Mouse (Mus musculus) limb, embryonic 13.5 days (tissue): ENCODE data around the gene Ccdc106. TPM values are rescaled to one million over a fixed set of nuclear protein-coding genes. Genes with fewer than 3 reads are reported as not detected.
"Not testable (repeated sequence)": the region's sequence is repeated elsewhere in the genome, so short reads cannot be mapped to it uniquely, and the experiment has no call there.

ENCODE experiments used
- ATAC-seq: fragments of 200-750 bp; cut with Nextera tagmentation; 2 replicates; pipeline ENCODE4 v1.8.0; 2017; ENCODE audit warnings: low read depth, moderate number of reproducible peaks, moderate TSS enrichment; ENCODE audit not compliant: low FRiP score
- H3K27ac ChIP-seq: fragments of 300-500 bp; sonication (generic); 2 replicates; pipeline ENCODE4 v1.5.1; 2015; ENCODE audit warnings: inconsistent platforms, mild to moderate bottlenecking, moderate library complexity
- H3K27me3 ChIP-seq: fragments of 300-500 bp; sonication (generic); 2 replicates; pipeline ENCODE4 v1.6.1; 2015; ENCODE audit warnings: mild to moderate bottlenecking, inconsistent platforms
- H3K36me3 ChIP-seq: fragments of 300-500 bp; sonication (generic); 2 replicates; pipeline ENCODE4 v1.6.1; 2015; ENCODE audit warnings: inconsistent platforms, mild to moderate bottlenecking, moderate library complexity
- H3K4me1 ChIP-seq: fragments of 300-500 bp; sonication (generic); 2 replicates; pipeline ENCODE4 v1.6.1; 2015; ENCODE audit warnings: inconsistent platforms
- H3K4me2 ChIP-seq: fragments of 300-500 bp; sonication (generic); replicated peaks from 2 replicates; pipeline ENCODE4 v1.6.1; 2015; ENCODE audit warnings: inconsistent platforms, mild to moderate bottlenecking, moderate library complexity
- H3K4me3 ChIP-seq: fragments of 300-500 bp; sonication (generic); 2 replicates; pipeline ENCODE4 v1.5.1; 2015; ENCODE audit warnings: moderate library complexity, mild to moderate bottlenecking, inconsistent platforms
- H3K9ac ChIP-seq: fragments of 300-500 bp; sonication (generic); 2 replicates; pipeline ENCODE4 v1.6.1; 2015; ENCODE audit warnings: mild to moderate bottlenecking, inconsistent platforms
- H3K9me3 ChIP-seq: fragments of 300-500 bp; sonication (generic); 2 replicates; pipeline ENCODE4 v1.6.1; 2016; ENCODE audit warnings: inconsistent platforms
- WGBS: fragments of 180-500 bp; shearing (Covaris S2); methylation state at CpG from one replicate; pipeline ENCODE4 v1.1.7; 2015; 5-methylcytosine and 5-hydroxymethylcytosine counted together
- polyA plus RNA-seq: library from polyadenylated mRNA; unstranded; fragments of >200 nt; fragmentation: Nextera tagmentation; extraction: Ambion mirVana; gene quantifications from 2 replicates; pipeline ENCODE4 v1.2.1, GENCODE M21; 2015

Gene Ccdc106
- polyA plus RNA-seq, 1 experiment from 2014 or later = 44.9 TPM

DNA sequence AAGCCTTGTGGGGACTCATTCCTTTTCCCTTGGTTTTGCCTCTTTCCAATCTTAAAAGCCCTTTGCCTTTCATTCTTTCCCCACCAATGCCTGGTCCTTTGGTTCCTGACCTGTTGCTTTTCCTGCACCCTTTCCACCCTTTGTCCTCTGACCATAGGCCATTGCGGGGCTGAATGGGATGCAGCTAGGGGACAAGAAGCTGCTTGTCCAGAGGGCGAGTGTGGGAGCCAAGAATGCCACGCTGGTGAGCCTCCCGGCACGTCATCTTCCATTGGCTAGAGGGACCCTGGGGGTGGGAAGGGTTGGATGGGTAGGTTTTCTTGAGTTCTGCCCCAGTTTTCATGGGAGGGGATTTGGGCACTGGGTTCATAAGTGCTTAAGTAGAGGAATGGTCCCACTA lies 54.6 kb downstream of the Ccdc106 start:
- H3K27ac ChIP-seq = no peak overlapping the region
- no peak for ATAC-seq

DNA sequence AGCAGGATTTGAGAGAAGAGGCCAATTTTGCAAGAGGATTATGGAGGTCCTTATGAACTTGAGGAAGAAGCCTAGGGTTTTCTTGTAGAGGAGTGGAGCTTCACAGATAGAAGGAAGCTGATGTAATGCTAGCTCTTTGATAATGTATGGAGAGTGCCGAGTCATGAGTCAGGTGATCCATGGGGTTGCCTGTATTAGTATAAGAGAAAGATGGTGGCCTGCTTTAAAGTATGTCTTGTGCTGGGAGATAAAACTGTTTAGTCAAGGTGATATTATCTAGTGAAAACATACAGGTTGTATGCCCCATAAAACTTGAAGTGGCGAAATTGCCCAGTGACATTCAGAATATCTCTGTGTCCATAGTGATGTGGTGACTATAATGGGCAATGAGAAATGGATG lies 56.6 kb downstream of the Ccdc106 start:
- no peak for ATAC-seq

More for the DNA sequence above, 54.6 kb downstream of the Ccdc106 start:
- 89% methylated on average over 5 of the region's 5 CpGs for WGBS
- no peaks in the 10 kb centered on the region for H3K4me1 ChIP-seq
- no peak overlapping the region for H3K4me3 ChIP-seq
- no peak overlapping the region for H3K9ac ChIP-seq
- H3K36me3 ChIP-seq = peaks cover 88% of the 10 kb centered on the region
- H3K27me3 ChIP-seq = no peaks in the 10 kb centered on the region
- H3K9me3 ChIP-seq = no peaks in the 10 kb centered on the region
- no peak overlapping the region for H3K4me2 ChIP-seq

DNA sequence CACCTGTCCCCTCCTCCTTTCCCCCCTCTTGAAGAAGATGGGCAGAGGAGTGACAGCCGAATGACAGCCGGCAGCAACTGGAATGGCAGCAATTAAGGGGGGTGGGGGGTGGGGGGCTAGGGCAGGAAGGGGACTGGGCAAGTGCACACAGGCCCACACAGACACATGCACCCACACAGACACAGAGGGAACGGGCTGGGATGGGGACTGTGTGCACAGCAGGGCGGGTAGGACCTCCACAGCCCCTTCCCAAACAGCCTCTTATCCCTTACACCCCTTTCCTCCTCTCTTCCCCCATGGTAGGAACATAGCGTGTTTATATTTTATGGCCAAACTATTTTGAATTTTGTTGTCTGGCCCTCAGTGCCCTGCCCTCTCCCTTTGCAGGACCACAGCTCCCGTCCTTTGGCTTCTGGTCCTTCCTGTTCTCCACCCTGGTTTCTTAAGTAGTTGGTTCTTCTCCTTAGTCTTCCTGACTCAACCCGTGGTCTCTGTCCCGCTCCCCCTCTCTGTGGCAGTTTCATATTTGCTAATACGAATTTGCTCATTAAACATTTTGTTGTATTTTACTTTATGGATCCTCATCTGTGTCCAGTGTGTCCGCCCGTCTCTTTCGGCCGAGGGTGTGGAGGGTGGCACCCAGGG lies 59.1 kb downstream of the Ccdc106 start:
- H3K27me3 ChIP-seq, H3K9me3 ChIP-seq: not testable (repeated sequence)
- Histone ChIP-seq H3K4me1 (peaks cover 14% of the 10 kb centered on the region), H3K4me2 (peak overlapping the region; percentile 87), H3K9ac (peak overlapping the region; percentile 96; the same call in 1 of the 2 replicates), H3K4me3 (peak overlapping the region; percentile 97), H3K36me3 (peaks cover 56% of the 10 kb centered on the region), H3K27ac (peak overlapping the region; percentile 91; the same call in 1 of the 2 replicates)
- ATAC-seq = 0 out of 2 replicates have a peak, but pooled peaks have one; percentile 13
- 51% methylated on average over 9 of the region's 13 CpGs for WGBS

More for the DNA sequence above, 56.6 kb downstream of the Ccdc106 start:
- H3K4me3 ChIP-seq = no peak overlapping the region
- peaks cover 12% of the 10 kb centered on the region for H3K4me1 ChIP-seq
- WGBS = 83% methylated on average over 2 of the region's 2 CpGs
- no peak overlapping the region for H3K27ac ChIP-seq
- H3K4me2 ChIP-seq = no peak overlapping the region
- H3K9ac ChIP-seq = no peak overlapping the region
- H3K27me3 ChIP-seq = no peaks in the 10 kb centered on the region
- H3K9me3 ChIP-seq = no peaks in the 10 kb centered on the region
- peaks cover 69% of the 10 kb centered on the region for H3K36me3 ChIP-seq

DNA sequence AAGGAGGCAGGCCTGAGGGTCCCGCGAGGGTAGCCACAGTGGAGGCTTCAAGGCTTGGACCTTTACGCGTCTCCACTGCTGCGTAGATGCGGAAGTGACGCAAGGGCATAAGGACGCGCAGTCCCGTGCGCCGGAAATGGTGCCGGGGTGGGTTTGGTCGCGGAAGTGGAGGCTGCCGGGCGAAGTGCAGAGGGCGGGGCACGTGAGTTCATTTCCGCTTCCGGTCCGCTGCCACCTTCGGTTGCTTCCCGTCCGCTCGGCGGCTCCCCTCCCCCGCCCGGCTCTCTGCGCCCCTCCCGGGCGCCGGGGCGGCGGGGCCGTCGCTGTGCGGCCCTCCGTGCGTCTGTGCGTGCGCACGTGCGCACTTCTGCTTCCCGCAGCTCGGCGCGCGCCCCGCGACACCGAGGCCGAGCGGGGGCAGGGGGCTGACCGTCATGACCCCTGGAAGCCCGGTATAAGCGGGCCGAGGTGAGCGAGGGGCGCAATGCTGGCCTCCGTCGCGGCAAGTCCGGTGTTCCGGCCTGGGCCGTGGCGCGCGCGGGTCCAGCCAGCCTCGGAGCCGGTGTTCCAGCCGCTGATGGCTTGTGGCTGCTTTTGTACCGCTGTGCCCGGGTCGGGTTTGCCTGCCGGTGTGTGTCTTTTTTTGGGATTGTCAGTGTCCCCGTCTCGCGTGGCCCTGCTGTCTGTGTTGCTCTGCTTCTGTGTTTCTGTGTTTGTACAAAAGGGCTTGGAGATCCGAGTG lies 59.8 kb downstream of the Ccdc106 start, which contains the start of gene Epn1:
Epn1 (plus strand) TSS at position 226 of the 742 bp plus-strand sequence.
- Histone ChIP-seq H3K4me1 (peaks cover 14% of the 10 kb centered on the region), H3K36me3 (peaks cover 56% of the 10 kb centered on the region), H3K27ac (peak within 1 kb of the TSS; percentile 91), H3K9ac (peak within 1 kb of the TSS; percentile 96), H3K9me3 (no peaks in the 10 kb centered on the region), H3K4me2 (peak within 1 kb of the TSS; percentile 87), H3K4me3 (peak within 1 kb of the TSS; percentile 97), H3K27me3 (no peaks in the 10 kb centered on the region)
- peak; percentile 97 for ATAC-seq
- WGBS = under 1% methylated on average over 81 of the region's 81 CpGs

DNA sequence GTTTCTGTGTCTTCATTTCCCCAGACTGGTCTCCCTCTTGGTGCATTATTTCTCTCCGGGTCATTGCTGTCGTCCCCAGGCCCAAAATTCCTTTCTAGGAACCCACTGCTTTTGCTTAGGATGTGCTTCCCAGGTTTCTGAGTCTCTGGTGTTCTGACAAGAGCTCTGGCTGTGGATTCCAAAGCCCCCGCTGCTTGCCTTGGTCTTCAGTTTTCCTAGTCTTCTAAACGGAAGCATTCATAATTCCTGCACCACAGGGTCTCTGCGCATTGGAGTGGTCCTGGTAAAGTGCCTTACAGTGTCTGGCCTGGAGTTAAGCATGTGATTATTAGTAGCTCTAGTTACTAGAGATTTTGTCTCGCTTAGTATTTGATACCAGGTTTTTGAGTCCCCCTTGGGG lies 60.5 kb downstream of the Ccdc106 start:
- Histone ChIP-seq H3K4me2 (peak overlapping the region; percentile 87), H3K27ac (peak overlapping the region; percentile 91), H3K27me3 (no peaks in the 10 kb centered on the region), H3K36me3 (peaks cover 58% of the 10 kb centered on the region), H3K4me3 (peak overlapping the region; percentile 97), H3K9me3 (no peaks in the 10 kb centered on the region), H3K4me1 (peaks cover 14% of the 10 kb centered on the region), H3K9ac (peak overlapping the region; percentile 96)
- 10% methylated on average over 6 of the region's 6 CpGs for WGBS
- no peak for ATAC-seq

DNA sequence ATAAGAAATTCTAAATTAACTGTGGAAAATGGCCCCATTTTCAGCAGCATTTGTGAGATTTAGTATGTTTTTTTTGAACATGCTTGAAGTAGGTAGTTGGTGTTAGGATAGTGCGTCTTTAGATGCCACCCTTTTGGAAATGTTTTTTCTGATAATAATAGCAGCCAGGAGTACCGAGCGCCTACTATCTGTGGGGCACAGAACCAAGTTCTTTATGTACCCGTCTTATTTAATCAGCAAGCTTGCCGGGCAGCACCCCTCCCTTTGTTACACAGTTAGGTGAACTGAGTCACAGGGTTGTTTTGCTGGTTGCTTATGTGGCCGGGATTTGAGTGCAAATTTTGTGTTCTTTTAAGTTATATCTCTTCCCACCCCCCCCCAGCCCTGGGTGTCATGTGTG lies 60.9 kb downstream of the Ccdc106 start:
- Histone ChIP-seq H3K4me2 (peak overlapping the region; percentile 87), H3K36me3 (peaks cover 58% of the 10 kb centered on the region), H3K27me3 (no peaks in the 10 kb centered on the region), H3K27ac (no peak overlapping the region), H3K9ac (peak overlapping the region; percentile 96), H3K4me1 (peaks cover 18% of the 10 kb centered on the region), H3K9me3 (no peaks in the 10 kb centered on the region), H3K4me3 (peak overlapping the region; percentile 97)
- no peak for ATAC-seq
- 75% methylated on average over 6 of the region's 6 CpGs for WGBS

DNA sequence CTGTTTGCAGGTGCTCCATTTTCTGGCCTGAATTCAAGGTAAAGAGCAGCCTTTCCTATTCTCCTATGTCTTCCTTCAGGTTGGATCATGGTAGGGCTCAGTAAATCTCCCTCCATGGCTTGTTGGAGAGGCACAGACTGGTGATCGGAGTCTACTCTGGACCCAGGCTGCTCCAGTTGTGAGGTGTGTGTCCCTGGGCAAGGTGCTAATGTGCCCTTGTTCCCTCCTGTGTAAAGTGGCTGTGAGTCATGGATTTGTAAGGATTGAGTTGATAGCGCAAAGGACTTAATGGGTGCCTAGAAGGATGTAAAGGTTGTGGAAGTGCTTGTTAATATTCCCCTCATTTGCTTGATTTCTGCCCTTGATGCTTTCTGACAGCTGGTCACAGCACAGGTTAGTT lies 61.6 kb downstream of the Ccdc106 start:
- H3K36me3 ChIP-seq = peaks cover 54% of the 10 kb centered on the region
- no peak for ATAC-seq
- peak overlapping the region; percentile 97; the same call in 1 of the 2 replicates for H3K4me3 ChIP-seq
- 90% methylated on average over 2 of the region's 2 CpGs for WGBS
- no peak overlapping the region for H3K27ac ChIP-seq
- no peak overlapping the region for H3K9ac ChIP-seq
- no peaks in the 10 kb centered on the region for H3K27me3 ChIP-seq
- H3K4me2 ChIP-seq = peak overlapping the region; percentile 87
- H3K4me1 ChIP-seq = peaks cover 19% of the 10 kb centered on the region
- no peaks in the 10 kb centered on the region for H3K9me3 ChIP-seq

DNA sequence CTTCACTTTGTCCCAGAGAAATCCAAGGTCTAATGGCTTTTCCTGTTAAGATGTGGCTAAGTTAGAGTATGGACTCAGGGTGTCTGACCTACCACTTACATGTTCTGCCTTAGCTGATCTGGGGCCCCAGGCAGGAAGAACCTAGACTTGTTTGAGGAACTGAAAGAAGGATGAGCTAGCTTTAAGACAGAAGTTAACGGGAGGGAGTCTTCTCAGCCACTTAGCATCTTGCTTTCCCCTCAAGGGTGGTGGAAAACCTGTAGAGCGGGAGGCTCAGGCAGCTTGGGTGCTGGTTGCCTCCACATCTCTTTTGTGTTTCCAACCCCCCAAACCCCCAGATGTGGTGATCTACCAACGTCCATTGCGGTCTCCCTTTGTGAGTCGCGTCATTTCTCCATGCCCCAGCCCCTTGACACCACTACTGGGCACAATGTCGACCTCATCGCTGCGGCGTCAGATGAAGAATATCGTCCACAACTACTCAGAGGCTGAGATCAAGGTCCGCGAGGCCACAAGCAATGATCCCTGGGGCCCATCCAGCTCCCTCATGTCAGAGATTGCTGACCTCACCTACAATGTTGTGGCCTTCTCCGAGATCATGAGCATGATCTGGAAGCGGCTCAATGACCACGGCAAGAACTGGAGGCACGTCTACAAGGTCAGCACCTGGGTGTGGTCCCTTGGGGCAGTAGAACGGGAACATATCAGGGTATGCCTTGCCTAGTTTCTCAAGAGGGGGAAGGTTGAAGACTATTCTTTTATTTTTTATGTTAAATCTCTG lies 63.2 kb downstream of the Ccdc106 start:
- Histone ChIP-seq H3K4me1 (peaks cover 19% of the 10 kb centered on the region), H3K4me2 (no peak overlapping the region), H3K27me3 (no peaks in the 10 kb centered on the region), H3K9ac (0 out of 2 replicates have a peak overlapping the region, but pooled peaks have one; percentile 8), H3K36me3 (peaks cover 54% of the 10 kb centered on the region), H3K9me3 (no peaks in the 10 kb centered on the region), H3K4me3 (no peak overlapping the region), H3K27ac (no peak overlapping the region)
- no peak for ATAC-seq
- WGBS = 92% methylated on average over 18 of the region's 18 CpGs

DNA sequence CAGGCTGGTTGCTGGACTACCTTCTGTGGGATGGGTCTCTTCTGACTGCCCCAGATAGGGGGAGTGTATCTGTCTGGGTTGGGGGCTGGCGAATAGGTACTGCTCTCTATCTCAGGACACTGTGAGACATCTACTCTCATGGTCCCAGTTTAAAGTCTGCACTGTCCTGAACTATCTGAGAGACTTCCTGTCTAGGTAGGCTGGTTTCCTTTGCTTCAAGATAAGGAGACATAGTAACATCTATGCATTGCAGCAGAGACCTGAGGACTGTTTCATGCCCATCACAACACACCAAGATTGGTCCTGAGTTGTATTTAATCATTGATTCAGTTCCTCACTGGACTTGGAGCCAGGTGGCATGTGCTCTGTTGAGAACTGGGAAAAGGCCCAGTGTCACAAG lies 65.2 kb downstream of the Ccdc106 start:
- 100% methylated on average over 1 of the region's 1 CpGs for WGBS
- Histone ChIP-seq H3K9me3 (no peaks in the 10 kb centered on the region), H3K4me1 (peaks cover 19% of the 10 kb centered on the region), H3K4me3 (no peak overlapping the region), H3K27me3 (no peaks in the 10 kb centered on the region), H3K9ac (no peak overlapping the region), H3K36me3 (peaks cover 63% of the 10 kb centered on the region), H3K27ac (no peak overlapping the region), H3K4me2 (no peak overlapping the region)
- no peak for ATAC-seq

DNA sequence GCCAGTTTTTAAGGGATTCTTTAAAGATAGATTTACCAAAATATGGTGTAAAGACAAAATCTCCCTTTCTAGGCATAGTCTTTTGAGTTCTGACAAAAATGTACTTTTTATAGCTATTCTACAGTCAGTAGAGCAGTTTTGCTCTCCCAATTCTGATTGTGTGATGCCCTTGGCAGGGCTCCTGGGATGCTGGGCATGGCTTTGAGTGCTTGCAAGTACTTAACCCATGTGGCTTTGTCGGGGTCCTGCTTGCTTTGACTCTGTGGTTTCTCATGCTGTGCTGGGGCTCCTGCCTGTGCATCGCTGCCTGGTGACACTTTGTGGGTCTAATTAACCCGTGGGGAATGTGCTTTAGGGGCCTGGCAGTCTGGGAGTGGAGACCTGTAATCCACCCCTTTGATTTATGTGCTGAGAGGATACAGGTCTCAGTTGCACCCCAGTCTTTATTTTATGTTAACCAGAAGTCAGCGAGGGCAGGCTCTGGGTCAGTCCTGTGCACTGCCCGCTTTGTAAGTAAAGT lies 66.6 kb downstream of the Ccdc106 start:
- no peak overlapping the region for H3K4me3 ChIP-seq
- no peak overlapping the region for H3K9ac ChIP-seq
- peaks cover 77% of the 10 kb centered on the region for H3K36me3 ChIP-seq

DNA sequence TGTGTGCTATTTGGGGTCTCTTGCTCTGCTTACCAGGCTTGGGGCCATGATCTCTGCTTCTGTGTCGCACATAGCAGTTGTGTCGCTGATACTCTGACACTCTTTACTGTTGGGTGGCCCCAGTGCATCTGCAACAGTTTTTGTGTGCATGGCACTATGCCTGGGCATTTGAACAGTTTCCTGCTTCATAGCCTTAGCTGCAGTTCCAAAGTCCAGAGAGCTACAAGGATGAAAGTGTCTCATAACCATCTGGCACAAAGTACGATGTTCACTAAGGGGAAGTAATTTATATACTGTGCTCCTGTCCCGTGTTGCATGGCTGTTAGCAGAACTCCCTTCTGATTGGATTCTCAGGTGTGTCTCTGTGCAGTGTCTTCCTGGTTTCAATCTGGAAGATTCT lies 67.5 kb downstream of the Ccdc106 start:
- H3K4me3 ChIP-seq = no peak overlapping the region
- no peaks in the 10 kb centered on the region for H3K27me3 ChIP-seq
- 77% methylated on average over 4 of the region's 4 CpGs for WGBS
- ATAC-seq = no peak
- H3K4me1 ChIP-seq = peaks cover 5% of the 10 kb centered on the region; the same call in 1 of the 2 replicates
- H3K4me2 ChIP-seq = no peak overlapping the region
- H3K9me3 ChIP-seq = no peaks in the 10 kb centered on the region
- H3K9ac ChIP-seq = 0 out of 2 replicates have a peak overlapping the region, but pooled peaks have one; percentile 8
- H3K27ac ChIP-seq = no peak overlapping the region
- peaks cover 86% of the 10 kb centered on the region for H3K36me3 ChIP-seq

More for the DNA sequence above, 66.6 kb downstream of the Ccdc106 start:
- no peak overlapping the region for H3K27ac ChIP-seq
- no peak overlapping the region for H3K4me2 ChIP-seq
- WGBS = 25% methylated on average over 5 of the region's 5 CpGs
- peaks cover 7% of the 10 kb centered on the region for H3K4me1 ChIP-seq
- ATAC-seq = no peak
- H3K9me3 ChIP-seq = no peaks in the 10 kb centered on the region
- H3K27me3 ChIP-seq = no peaks in the 10 kb centered on the region
